Mouse (Mus musculus): ENCODE data around the gene Zfp688.

GRCm38 (mm10) chr7:127411418-127411817 is 10.4 kb downstream of the Zfp688 start:
- no peak for TF ChIP-seq CTCF (IDR thresholded peaks at IDR 0.05; ENCODE audit: borderline replicate concordance, control insufficient read depth, extremely low read depth, insufficient read depth, low read length, poor library complexity)
- TF ChIP-seq POLR2A (IDR thresholded peaks at IDR 0.05; ENCODE audit: control insufficient read depth, extremely low read depth, insufficient read depth, low read length, poor library complexity) = no peak
